Mouse (Mus musculus): ENCODE results near the gene Cdh13.

GRCm38 (mm10) chr8:118502509-118502908, 219.0 kb downstream of the Cdh13 start:
- TF ChIP-seq POLR2A (IDR thresholded peaks at IDR 0.05; ENCODE audit: insufficient read length, low read depth) (no peak), MYOD1 (IDR thresholded peaks at IDR 0.05; ENCODE audit: control insufficient read depth in 1 of 3, insufficient read length in 2 of 3, low read depth in 2 of 3) (no peak), POLR2AphosphoS2 (IDR thresholded peaks at IDR 0.05; ENCODE audit: insufficient read length, low read depth) (no peak), USF1 (IDR thresholded peaks at IDR 0.05; ENCODE audit: low read depth) (no peak), REST (IDR thresholded peaks at IDR 0.05; ENCODE audit: insufficient read depth, insufficient read length) (no peak), TCF3 (IDR thresholded peaks at IDR 0.05; ENCODE audit: insufficient read length, low read depth) (no peak), CEBPB (IDR thresholded peaks at IDR 0.05; ENCODE audit: insufficient read depth, poor library complexity, severe bottlenecking) (no peak), MYOG (IDR thresholded peaks at IDR 0.05; ENCODE audit: control insufficient read depth in 1 of 3, insufficient read depth in 1 of 3, insufficient read length in 2 of 3, low read depth in 2 of 3) (no peak)

Measured in myocyte (in vitro differentiated cells).